Mouse (Mus musculus): ENCODE results near the gene Wdr83. TPM values are rescaled to one million over a fixed set of nuclear protein-coding genes. Genes with fewer than 3 reads are reported as not detected.
"Not testable (repeated sequence)": the region's sequence is repeated elsewhere in the genome, so short reads cannot be mapped to it uniquely, and the experiment has no call there.

Gene Wdr83
- polyA plus RNA-seq (2012; rRNA removed), result 13.4 and 26.8 TPM in 2 replicates

- H3K27me3 ChIP-seq (ENCODE audit: control insufficient read depth, insufficient read depth, low read length), result no peaks in the 10 kb centered on the region
- H3K36me3 ChIP-seq (ENCODE audit: control insufficient read depth, insufficient read depth, low read length), result peaks cover 9% of the 10 kb centered on the region; the same call in 1 of the 2 replicates
- 1% methylated on average over 9 of the region's 9 CpGs for WGBS
- H3K4me3 ChIP-seq (ENCODE audit: low read depth, low read length), result peak within 1 kb of the TSS; percentile 91
- H3K4me1 ChIP-seq (ENCODE audit: control insufficient read depth, insufficient read depth, insufficient read length, low read length), result peaks cover 12% of the 10 kb centered on the region
- no peak for TF ChIP-seq CTCF (IDR thresholded peaks at IDR 0.05; ENCODE audit: extremely low read depth, insufficient read length, insufficient replicate concordance, low read depth, low read length)
- TF ChIP-seq POLR2A (IDR thresholded peaks at IDR 0.05; ENCODE audit: low read depth, low read length), result no peak
- peak within 1 kb of the TSS; percentile 76 for H3K27ac ChIP-seq (ENCODE audit: insufficient read depth, low read depth, low read length)
Measured at GRCm38 (mm10) chr8:85081216-85081555, at the start of gene Wdr83. Wdr83 (minus strand) TSS chr8:85081306.

GRCm38 (mm10) chr8:85123691-85124090 is 42.6 kb upstream of the Wdr83 start:
- TF ChIP-seq POLR2A (IDR thresholded peaks at IDR 0.05; ENCODE audit: low read depth, low read length) (no peak), CTCF (IDR thresholded peaks at IDR 0.05; ENCODE audit: extremely low read depth, insufficient read length, insufficient replicate concordance, low read depth, low read length) (no peak)
- no peaks in the 10 kb centered on the region for H3K36me3 ChIP-seq (ENCODE audit: control insufficient read depth, insufficient read depth, low read length)
- H3K27me3 ChIP-seq (ENCODE audit: control insufficient read depth, insufficient read depth, low read length), result no peaks in the 10 kb centered on the region
- H3K27ac ChIP-seq (ENCODE audit: insufficient read depth, low read depth, low read length), result no peak overlapping the region
- H3K4me1 ChIP-seq (ENCODE audit: control insufficient read depth, insufficient read depth, insufficient read length, low read length), result no peaks in the 10 kb centered on the region
- 94% methylated on average over 8 of the region's 8 CpGs for WGBS
- H3K4me3 ChIP-seq (ENCODE audit: low read depth, low read length), result no peak overlapping the region

- Histone ChIP-seq H3K27ac (ENCODE audit: insufficient read depth, low read depth, low read length) (no peak within 1 kb of the TSS), H3K27me3 (ENCODE audit: control insufficient read depth, insufficient read depth, low read length) (no peaks in the 10 kb centered on the region), H3K4me3 (ENCODE audit: low read depth, low read length) (no peak within 1 kb of the TSS), H3K36me3 (ENCODE audit: control insufficient read depth, insufficient read depth, low read length) (no peaks in the 10 kb centered on the region), H3K4me1 (ENCODE audit: control insufficient read depth, insufficient read depth, insufficient read length, low read length) (no peaks in the 10 kb centered on the region)
- 76% methylated on average over 3 of the region's 3 CpGs for WGBS
- no peak for TF ChIP-seq CTCF (IDR thresholded peaks at IDR 0.05; ENCODE audit: extremely low read depth, insufficient read length, insufficient replicate concordance, low read depth, low read length)
Measured at GRCm38 (mm10) chr8:85122995-85123394, 41.9 kb upstream of the Wdr83 start, which contains the start of gene Zfp791. Zfp791 (minus strand) TSS chr8:85123095.

- H3K4me1 ChIP-seq (ENCODE audit: control insufficient read depth, insufficient read depth, insufficient read length, low read length); H3K27ac ChIP-seq (ENCODE audit: insufficient read depth, low read depth, low read length); H3K27me3 ChIP-seq (ENCODE audit: control insufficient read depth, insufficient read depth, low read length); H3K36me3 ChIP-seq (ENCODE audit: control insufficient read depth, insufficient read depth, low read length); H3K4me3 ChIP-seq (ENCODE audit: low read depth, low read length): not testable (repeated sequence)
- 83% methylated on average over 5 of the region's 5 CpGs for WGBS
Measured at GRCm38 (mm10) chr8:85120251-85120650, 39.1 kb upstream of the Wdr83 start.

GRCm38 (mm10) chr8:85119052-85119981 is 38.2 kb upstream of the Wdr83 start:
- peak overlapping the region; percentile 17 for H3K27ac ChIP-seq (ENCODE audit: insufficient read depth, low read depth, low read length)
- no peaks in the 10 kb centered on the region for H3K4me1 ChIP-seq (ENCODE audit: control insufficient read depth, insufficient read depth, insufficient read length, low read length)
- peak overlapping the region; percentile 84 for H3K4me3 ChIP-seq (ENCODE audit: low read depth, low read length)
- no peaks in the 10 kb centered on the region for H3K27me3 ChIP-seq (ENCODE audit: control insufficient read depth, insufficient read depth, low read length)
- 6% methylated on average over 37 of the region's 37 CpGs for WGBS
- TF ChIP-seq CTCF (IDR thresholded peaks at IDR 0.05; ENCODE audit: extremely low read depth, insufficient read length, insufficient replicate concordance, low read depth, low read length) (no peak), POLR2A (IDR thresholded peaks at IDR 0.05; ENCODE audit: low read depth, low read length) (no peak)
- no peaks in the 10 kb centered on the region for H3K36me3 ChIP-seq (ENCODE audit: control insufficient read depth, insufficient read depth, low read length)

GRCm38 (mm10) chr8:85116984-85117383 is 35.9 kb upstream of the Wdr83 start:
- no peaks in the 10 kb centered on the region; the same call in 1 of the 2 replicates for H3K36me3 ChIP-seq (ENCODE audit: control insufficient read depth, insufficient read depth, low read length)
- WGBS, result 71% methylated on average over 7 of the region's 7 CpGs
- no peak overlapping the region for H3K27ac ChIP-seq (ENCODE audit: insufficient read depth, low read depth, low read length)
- no peak overlapping the region for H3K4me3 ChIP-seq (ENCODE audit: low read depth, low read length)
- no peaks in the 10 kb centered on the region for H3K27me3 ChIP-seq (ENCODE audit: control insufficient read depth, insufficient read depth, low read length)
- TF ChIP-seq POLR2A (IDR thresholded peaks at IDR 0.05; ENCODE audit: low read depth, low read length) (no peak), CTCF (IDR thresholded peaks at IDR 0.05; ENCODE audit: extremely low read depth, insufficient read length, insufficient replicate concordance, low read depth, low read length) (no peak)
- H3K4me1 ChIP-seq (ENCODE audit: control insufficient read depth, insufficient read depth, insufficient read length, low read length), result no peaks in the 10 kb centered on the region

- no peak for TF ChIP-seq POLR2A (IDR thresholded peaks at IDR 0.05; ENCODE audit: low read depth, low read length)
- TF ChIP-seq CTCF (IDR thresholded peaks at IDR 0.05; ENCODE audit: extremely low read depth, insufficient read length, insufficient replicate concordance, low read depth, low read length), result no peak
- no peaks in the 10 kb centered on the region for H3K4me1 ChIP-seq (ENCODE audit: control insufficient read depth, insufficient read depth, insufficient read length, low read length)
- H3K27ac ChIP-seq (ENCODE audit: insufficient read depth, low read depth, low read length), result no peak overlapping the region
- peaks cover 8% of the 10 kb centered on the region for H3K36me3 ChIP-seq (ENCODE audit: control insufficient read depth, insufficient read depth, low read length)
- no peaks in the 10 kb centered on the region for H3K27me3 ChIP-seq (ENCODE audit: control insufficient read depth, insufficient read depth, low read length)
- H3K4me3 ChIP-seq (ENCODE audit: low read depth, low read length), result no peak overlapping the region
- 85% methylated on average over 4 of the region's 4 CpGs for WGBS
Measured at GRCm38 (mm10) chr8:85115501-85115900, 34.4 kb upstream of the Wdr83 start.

Data from small intestine, adult 2 months (tissue).